Mouse (Mus musculus) liver, embryonic 14 days (tissue): ENCODE data around the gene Tmem59l. TPM values are rescaled to one million over a fixed set of nuclear protein-coding genes. Genes with fewer than 3 reads are reported as not detected.

ENCODE experiments used
- polyA plus RNA-seq: library from polyadenylated mRNA; depleted of rRNA; stranded (reverse); fragments of >200 nt; gene quantifications from 2 replicates; pipeline ENCODE4 v1.2.3, GENCODE M21; 2012; rRNA removed

Tmem59l gene
- polyA plus RNA-seq: 0.01 and 0.07 TPM in 2 replicates

GRCm38 (mm10) chr8:70486941-70487520 is at the start of gene Tmem59l:
Tmem59l (minus strand) TSS chr8:70487358.

GRCm38 (mm10) chr8:70527512-70528181 is 40.5 kb upstream of the Tmem59l start, which contains the start of the genes Fkbp8 and Kxd1:
Fkbp8 (plus strand) TSS chr8:70527724.
Kxd1 (minus strand) TSS chr8:70527956.

GRCm38 (mm10) chr8:70510228-70510915 is 23.2 kb upstream of the Tmem59l start, which contains the start of gene Uba52:
Uba52 (minus strand) TSS chr8:70510801.

GRCm38 (mm10) chr8:70506328-70507026 is 19.3 kb upstream of the Tmem59l start, which contains the start of gene Rex1bd:
Rex1bd (minus strand) TSS chr8:70506752.

GRCm38 (mm10) chr8:70492664-70493640 is 5.8 kb upstream of the Tmem59l start, which contains the start of gene Crlf1:
Crlf1 (plus strand) TSS chr8:70493158.

GRCm38 (mm10) chr8:70476333-70477268 is 10.6 kb downstream of the Tmem59l start, which contains the start of gene Klhl26:
Klhl26 (minus strand) TSS chr8:70476968.

GRCm38 (mm10) chr8:70439055-70439847 is 47.9 kb downstream of the Tmem59l start, which contains the start of gene Crtc1:
Crtc1 (minus strand) TSS chr8:70439579.

Other genes with a start within 250 kb of the Tmem59l start
- gene Homer3, start 204.5 kb downstream of the Tmem59l start, polyA plus RNA-seq: 5.7 and 6.2 TPM in 2 replicates
- 20.7 and 21.4 TPM in 2 replicates for gene Ddx49, start 184.9 kb downstream of the Tmem59l start, polyA plus RNA-seq
- gene Cope, start 184.8 kb downstream of the Tmem59l start, polyA plus RNA-seq: 126 and 139 TPM in 2 replicates
- gene Cers1, start 171.6 kb downstream of the Tmem59l start, polyA plus RNA-seq: 0.09 and 0.14 TPM in 2 replicates
- 0.02 and 0.09 TPM in 2 replicates for gene Gdf1, start 157.5 kb downstream of the Tmem59l start, polyA plus RNA-seq
- 10.6 and 15.5 TPM in 2 replicates for gene Upf1, start 134.1 kb downstream of the Tmem59l start, polyA plus RNA-seq
- gene Comp, start 113.8 kb downstream of the Tmem59l start, polyA plus RNA-seq: 0.36 and 0.40 TPM in 2 replicates
- 3.4 and 4.1 TPM in 2 replicates for gene Crtc1, start 47.8 kb downstream of the Tmem59l start, polyA plus RNA-seq
- gene Klhl26, start 10.4 kb downstream of the Tmem59l start, polyA plus RNA-seq: 5.5 and 6.0 TPM in 2 replicates
- gene Crlf1, start 5.8 kb upstream of the Tmem59l start, polyA plus RNA-seq: 1.6 and 2.2 TPM in 2 replicates
- 51.3 and 56.0 TPM in 2 replicates for gene Rex1bd, start 19.4 kb upstream of the Tmem59l start, polyA plus RNA-seq
- gene Uba52, start 23.4 kb upstream of the Tmem59l start, polyA plus RNA-seq: 769 and 923 TPM in 2 replicates
- 133 and 144 TPM in 2 replicates for gene Fkbp8, start 40.4 kb upstream of the Tmem59l start, polyA plus RNA-seq
- 24.3 and 30.5 TPM in 2 replicates for gene Kxd1, start 40.6 kb upstream of the Tmem59l start, polyA plus RNA-seq
- gene Ell, start 52.1 kb upstream of the Tmem59l start, polyA plus RNA-seq: 8.4 and 8.6 TPM in 2 replicates
- gene Isyna1, start 107.0 kb upstream of the Tmem59l start, polyA plus RNA-seq: 53.0 and 63.5 TPM in 2 replicates
- 34.5 and 34.9 TPM in 2 replicates for gene Ssbp4, start 121.5 kb upstream of the Tmem59l start, polyA plus RNA-seq
- 3.7 and 5.1 TPM in 2 replicates for gene Lrrc25, start 128.8 kb upstream of the Tmem59l start, polyA plus RNA-seq
- gene Gdf15, start 145.1 kb upstream of the Tmem59l start, polyA plus RNA-seq: 5.7 and 5.9 TPM in 2 replicates
- gene Pgpep1, start 173.0 kb upstream of the Tmem59l start, polyA plus RNA-seq: 7.8 and 8.5 TPM in 2 replicates
- 130 and 135 TPM in 2 replicates for gene Lsm4, start 185.9 kb upstream of the Tmem59l start, polyA plus RNA-seq
- 26.4 and 29.1 TPM in 2 replicates for gene Jund, start 211.6 kb upstream of the Tmem59l start, polyA plus RNA-seq
- gene Iqcn, start 216.1 kb upstream of the Tmem59l start, polyA plus RNA-seq: not detected in 2 replicates
- 0.08 TPM in 1 of 2 replicates, not detected in the other for gene Gm3336, start 231.2 kb upstream of the Tmem59l start, polyA plus RNA-seq
- 1.2 and 1.6 TPM in 2 replicates for gene Pde4c, start 236.4 kb upstream of the Tmem59l start, polyA plus RNA-seq